Mouse (Mus musculus) adrenal gland, adult 8-10 months (tissue): ENCODE results near the gene Usp15. TPM values are rescaled to one million over a fixed set of nuclear protein-coding genes. Genes with fewer than 3 reads are reported as not detected.
"Not testable (repeated sequence)": the region's sequence is repeated elsewhere in the genome, so short reads cannot be mapped to it uniquely, and the experiment has no call there.

Experiments used
- DNase-seq: peaks from one replicate; pipeline ENCODE4 v3.0.0; 2022
- total RNA-seq, 4 experiments: library from RNA; stranded (reverse); gene quantifications; 2 replicates each; pipeline ENCODE4 v1.2.4; 2022

Gene Usp15
- total RNA-seq, result 10 to 100 TPM; 69.7 to 90.3 (median 73.2) TPM

DNA sequence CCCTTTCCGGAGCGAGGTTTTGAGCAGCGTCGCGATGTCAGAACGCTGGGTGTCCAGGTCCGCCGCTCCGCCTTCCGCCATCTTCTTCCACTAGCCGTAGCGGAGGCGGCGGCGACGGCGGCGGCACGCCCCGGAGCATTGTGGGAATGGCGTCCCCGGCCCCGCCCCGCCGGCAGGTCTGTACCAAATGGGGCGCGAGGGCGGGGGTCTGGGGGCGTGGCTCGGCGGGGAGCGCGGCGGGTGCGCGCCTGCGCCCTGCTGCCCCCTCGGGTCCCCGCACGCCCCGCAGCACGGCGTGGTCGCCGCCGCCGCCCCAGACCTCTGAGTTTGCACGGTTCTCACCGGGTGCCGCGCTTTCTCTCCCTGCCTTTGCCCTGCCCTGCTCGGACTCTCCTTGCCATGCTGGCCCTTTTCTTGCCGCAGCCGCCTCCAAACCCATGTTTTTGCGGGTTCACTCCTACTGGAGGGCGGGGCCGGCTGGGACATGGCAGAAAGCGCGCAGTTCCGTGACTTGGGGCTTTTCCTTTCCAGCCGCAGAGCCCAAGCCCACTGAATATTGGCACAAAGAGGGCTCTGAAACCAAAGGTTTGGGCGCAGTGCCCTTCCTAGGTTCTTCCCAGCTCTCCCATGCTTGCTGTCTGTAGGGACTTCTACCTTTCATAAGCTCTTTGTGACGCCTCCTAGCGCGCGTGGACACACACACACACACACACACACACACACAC lies at the start of gene Usp15:
Gene Usp15, minus strand, starts transcription at position 161 of the 725 bp plus-strand sequence.
- DNase-seq, result peak; percentile 85

DNA sequence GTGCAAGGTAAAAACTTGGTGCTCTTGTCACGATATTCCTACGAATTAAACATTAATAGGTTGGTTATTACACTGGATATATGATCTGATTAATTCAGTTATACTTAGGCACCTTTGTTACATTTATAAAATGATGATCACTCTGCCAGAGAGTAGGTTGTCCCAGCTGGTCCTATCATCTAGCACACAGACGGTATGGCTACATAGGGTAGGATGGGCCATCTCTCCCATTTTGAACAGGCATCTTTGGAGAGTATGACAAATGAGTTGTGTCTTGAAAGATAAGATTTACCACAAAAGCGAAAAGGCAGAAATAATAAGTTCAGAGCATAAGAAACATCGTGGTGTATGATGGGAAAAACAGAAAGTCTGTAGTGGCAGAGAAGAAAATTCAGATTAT lies 32.6 kb upstream of the Usp15 start:
- DNase-seq, result no peak

DNA sequence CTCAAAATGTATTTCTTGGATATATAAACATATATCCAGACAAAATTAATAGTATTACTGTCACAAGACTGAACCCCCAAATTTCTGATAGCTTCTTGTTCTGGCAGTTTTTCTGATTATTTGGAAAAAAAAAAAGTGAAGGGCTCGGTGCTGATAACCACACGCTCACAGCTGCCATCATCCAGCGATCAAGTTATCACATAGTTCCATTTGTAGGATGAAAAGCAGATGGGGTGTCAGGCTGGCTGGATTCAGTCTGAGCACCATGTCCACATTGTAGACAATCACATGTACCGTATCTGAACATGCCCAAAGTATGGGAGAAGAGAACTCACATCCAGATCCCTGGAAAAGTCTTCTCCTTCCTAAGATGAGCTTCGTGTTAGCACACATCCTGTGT lies 26.0 kb upstream of the Usp15 start:
- no peak for DNase-seq

DNA sequence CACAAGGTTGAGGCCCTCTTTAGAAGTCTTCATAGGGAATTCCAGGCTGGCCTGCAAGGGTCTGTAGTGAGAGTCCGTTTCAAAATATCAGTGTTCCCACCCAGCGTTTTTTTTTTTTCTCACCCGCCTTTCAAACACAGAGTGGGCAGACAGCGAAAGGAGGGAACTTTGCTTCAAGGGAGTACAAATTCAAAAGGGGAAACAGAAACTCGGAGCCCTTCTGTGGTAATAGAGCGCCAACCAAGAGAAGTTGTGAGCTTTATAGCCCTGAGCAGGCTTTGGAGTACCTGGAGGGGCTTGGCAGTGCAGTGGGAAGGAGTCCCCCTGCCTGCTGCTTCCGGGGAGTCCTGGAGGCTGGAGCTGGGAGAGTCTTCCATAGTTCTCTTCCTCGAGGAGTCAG lies 12.7 kb upstream of the Usp15 start:
- DNase-seq, result no peak

DNA sequence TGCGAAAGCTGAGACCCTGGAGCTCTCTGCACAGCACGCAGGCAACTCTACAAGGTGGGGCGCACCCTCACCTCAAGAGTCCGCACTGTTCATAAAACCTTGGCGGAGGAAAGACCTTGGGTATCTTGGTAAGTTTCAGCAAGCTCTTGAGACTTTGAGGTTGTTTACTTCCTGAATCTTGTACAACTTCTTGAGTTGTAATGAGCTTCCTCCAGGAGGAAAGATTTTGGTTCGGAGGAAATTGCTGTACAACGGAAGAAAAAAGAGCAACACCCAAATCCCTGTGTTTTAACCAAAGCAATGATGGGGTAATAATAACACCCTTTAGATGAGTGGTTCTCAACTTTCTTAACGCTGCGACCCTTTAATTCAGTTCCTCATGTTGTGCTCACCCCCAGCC lies 11.5 kb upstream of the Usp15 start:
- DNase-seq, result no peak

DNA sequence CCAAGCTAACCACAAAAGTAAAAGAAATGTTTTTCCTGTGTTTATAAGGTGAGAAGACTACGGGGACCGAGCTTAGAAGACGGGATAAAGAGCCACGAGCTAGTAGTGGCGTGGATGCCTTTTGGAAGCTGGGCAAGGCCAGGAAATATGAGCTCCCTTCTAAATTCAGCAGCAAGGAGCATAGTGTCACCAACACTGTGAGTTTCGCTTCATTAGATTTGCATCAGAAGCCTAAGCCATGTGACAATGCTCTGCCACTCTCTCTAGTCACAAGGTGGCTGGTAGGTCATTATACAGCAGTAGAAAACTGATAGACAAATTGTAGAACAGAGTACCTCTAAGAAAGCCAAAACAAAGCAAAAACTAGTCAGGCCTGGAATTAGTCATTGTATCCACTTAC lies 9.3 kb upstream of the Usp15 start:
- no peak for DNase-seq

DNA sequence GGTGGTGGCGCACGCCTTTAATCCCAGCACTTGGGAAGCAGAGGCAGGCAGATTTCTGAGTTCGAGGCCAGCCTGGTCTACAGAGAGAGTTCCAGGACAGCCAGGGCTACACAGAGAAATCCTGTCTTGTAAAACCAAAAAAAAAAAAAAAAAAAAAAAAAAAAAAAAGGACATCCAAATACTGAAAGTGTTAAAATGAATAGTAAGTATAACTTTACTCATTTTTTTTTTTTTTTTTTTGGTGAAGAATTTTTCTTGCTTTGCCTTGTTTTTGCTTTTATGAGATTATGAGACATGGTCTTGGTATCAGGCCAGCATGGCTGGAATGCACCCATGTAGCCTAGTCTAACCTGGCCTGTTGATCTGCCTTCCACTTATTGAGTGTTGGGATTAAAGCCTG lies 8.6 kb upstream of the Usp15 start:
- not testable (repeated sequence) for DNase-seq

DNA sequence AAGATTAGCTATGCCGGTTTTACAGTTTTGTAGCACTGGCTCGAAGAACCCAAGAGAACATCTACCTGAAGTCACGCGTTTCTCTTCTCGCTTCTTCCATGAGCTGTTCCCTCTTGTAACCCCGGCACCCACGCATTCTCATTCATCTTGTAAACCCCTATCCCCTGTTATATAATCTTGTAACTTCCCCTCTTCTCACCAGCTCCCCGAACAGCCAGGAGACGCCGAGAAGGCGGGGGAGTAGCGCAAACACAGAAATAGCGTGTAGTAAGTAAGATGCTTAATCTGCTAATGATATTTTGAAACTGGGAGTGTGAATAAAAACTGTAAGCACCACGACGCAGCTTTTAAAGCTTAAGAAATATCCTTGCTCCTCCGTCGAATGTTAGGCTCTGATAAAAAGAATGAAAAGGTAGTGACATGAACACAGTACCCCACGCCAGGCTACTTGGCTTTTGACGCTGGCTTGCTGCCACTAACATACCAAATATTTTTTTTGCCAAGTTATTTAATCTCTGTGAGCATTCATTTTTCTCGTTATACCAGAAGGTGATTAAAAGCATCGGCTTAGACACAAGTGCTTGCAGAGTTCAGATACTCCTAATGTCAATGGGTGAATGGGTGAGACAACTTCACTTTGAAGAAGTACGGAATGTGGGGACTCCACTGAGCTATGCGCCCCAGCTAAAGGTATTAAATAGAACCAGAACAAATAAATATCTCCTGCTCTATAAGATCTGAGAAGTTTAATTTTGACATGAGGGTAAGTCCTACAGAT lies 5.4 kb upstream of the Usp15 start:
- DNase-seq, result no peak

DNA sequence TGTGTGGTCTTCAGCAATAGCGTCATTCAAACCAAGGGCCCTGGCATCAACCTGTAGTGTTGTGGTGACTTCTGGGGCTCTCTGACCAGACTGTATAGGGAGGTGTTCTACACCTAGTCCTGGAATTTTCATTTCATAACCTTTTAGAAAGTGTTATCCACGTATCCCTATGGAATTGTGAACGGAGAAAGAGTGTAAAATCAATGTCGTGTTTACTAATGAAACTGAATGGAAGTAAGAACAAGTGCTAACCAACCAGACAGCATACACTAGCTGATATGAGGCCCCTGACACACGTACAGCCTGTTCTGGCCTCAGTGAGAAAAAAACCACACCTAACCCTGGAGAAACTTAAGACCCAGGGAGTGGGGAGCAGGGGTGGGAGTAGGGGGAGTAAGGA lies 4.6 kb upstream of the Usp15 start:
- no peak for DNase-seq

DNA sequence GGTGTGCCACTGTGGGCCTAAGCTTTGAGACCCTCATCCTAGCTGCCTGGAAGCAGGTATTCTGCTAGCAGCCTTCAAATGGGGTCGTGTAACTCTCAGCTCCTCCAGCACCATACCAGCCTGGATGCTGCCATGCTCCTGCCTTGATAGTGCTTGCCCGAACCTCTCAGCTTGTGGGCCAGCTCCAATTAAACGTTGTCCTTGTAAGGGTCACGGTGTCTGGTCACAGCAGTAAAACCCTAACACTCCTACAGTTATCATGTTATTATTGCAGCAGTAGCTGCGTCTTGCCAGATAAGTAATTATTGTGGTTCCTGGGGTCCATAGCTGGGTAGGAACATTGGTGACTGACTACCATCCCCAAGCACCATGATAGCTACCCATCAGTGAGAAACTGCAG lies 4.2 kb upstream of the Usp15 start:
- DNase-seq, result no peak

DNA sequence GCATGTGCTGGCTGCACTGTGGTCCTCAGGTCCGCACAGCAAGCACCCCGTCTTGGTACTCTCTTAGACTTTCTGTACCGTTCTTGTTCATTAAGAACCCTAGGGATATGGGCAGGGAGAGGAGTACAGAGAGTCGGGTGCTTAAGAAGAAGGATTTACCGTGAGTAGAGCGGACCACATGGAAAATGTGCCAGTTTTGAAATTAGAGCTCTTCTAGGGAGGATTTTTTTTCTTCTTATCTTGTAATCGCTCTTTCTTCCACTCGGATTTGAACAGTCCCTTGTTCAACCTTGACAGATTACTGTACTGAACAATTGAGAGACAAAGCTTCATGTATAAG lies 3.5 kb upstream of the Usp15 start:
- DNase-seq, result no peak

DNA sequence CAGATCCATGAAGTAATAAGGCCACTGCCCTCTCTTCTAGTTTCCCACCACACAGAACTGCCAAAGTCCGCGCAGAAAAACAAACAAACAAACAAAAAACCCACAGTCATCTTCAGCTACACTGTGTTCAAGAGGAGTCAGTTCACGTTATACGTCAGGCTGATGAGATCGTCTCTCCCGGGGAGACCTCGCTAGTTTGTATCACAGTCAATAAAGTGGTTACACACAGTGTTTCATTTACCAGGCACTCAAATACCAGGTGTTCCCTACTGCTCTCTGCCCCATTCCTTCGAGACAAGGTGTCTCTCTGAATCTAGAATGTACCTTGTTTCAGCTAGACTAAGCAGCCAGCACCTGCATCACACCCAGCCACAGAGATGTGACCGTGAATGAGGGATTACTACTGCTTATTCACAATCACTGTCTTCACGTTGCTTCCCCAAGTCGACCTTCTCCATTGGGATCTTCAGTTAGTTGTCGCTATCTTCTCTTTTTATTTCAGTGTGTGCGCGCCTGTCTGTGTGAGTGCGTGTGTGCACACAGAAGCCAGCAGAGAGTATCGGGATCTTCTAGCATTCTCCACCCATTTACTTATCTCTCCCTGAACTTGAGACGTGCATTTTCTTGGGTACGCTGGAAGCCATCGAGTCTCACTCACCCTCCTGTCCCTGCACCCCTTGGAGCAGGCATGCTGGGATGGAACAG lies 3.0 kb upstream of the Usp15 start:
- no peak for DNase-seq

DNA sequence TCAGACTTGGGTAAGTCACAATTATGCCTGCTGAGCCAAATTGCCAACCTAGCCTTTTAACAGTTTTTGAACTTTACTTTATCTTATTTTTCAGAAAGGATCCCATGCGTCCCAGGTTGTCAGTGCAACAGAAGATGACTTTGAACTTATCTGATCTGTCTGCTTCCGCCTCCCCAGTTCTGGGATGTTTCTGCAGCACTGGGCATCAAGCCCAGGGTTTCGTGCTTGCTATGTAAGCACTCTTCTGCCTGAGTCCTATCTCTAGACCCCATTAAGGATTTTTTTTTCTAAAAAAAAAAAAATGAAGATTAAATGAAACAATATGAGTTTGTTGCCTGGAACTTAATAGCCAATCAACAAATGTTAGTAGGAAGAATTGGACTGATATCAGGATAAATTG lies 2.3 kb upstream of the Usp15 start:
- no peak for DNase-seq

DNA sequence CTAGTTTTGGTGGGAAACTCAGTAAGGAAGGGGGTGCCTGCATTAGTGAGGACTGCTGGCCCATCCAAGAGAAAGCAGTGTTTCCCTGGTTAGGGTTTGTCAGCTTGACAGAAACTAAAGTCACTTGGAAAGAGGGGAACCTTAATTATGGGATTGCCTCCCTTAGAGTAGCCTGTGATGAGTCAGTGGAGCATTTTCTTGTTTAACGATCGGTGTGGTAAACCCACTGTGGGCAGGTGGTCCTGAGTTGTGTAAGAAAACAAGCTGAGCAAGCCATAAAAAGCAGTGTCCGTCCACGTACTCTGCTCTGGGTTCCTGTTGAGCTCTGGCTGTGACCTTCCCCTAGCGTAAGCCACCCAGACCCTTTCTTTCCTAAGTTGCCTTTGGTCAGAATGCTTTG lies 1.4 kb upstream of the Usp15 start:
- DNase-seq, result no peak

DNA sequence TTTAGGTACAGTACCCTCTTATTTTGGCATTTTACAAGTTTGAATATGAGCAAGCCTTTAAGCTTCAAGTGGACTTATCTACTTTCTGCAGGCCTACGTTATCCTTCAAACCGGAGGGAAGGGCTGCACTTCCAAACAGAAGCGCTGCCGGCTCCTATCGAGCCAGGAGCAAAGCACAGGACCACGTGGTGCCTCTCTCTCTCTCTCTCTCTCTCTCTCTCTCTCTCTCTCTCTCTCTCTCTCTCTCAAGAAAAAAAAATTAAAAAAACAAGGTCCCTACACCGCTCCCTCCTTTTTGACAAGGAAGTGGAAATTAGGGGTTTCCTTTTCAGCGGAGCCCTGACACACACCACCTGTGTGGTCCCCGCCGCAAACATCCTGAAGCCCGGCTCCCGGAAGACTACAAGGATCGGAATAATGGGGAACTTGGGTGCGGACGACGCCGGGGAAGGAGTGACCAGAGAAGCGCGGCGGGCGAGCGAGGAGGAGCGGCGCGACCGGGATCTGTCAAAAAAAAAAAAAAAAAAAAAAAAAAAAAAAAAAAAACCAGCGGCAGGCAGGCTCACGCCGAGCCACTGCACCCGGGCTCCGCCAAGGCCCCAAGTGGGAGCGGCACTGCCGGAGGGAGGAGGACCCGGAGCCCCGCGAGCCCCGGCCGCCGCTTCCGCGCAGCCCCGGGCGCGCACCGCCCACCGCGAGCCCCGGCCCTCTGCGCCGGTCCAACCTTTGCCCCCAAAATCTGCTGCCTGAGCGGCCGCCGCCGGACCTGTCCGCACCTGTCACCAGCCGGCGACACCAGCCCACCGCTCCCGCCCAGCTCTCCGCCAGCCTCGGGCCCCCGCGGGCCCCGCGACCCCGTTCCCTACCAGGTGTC lies 597 bp downstream of the Usp15 start:
- DNase-seq, result peak; percentile 27

DNA sequence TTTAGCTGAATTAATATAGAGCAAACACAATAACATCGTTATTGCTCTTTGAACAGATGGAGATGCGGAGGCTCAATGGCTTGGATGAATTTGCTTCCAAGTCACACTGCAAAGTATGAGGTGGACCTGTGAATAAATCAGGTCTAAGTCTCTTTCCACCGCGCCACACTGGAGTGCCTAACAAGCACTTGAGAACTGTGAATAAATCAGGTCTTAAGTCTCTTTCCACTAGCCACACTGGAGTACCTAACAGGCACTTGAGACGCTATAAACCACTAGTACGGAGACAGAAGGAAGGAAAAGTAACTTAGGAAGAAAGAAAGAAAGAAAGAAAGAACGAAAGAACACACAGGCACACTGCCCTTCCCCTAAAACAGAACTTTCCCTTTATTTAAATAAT lies 1.3 kb downstream of the Usp15 start:
- no peak for DNase-seq

DNA sequence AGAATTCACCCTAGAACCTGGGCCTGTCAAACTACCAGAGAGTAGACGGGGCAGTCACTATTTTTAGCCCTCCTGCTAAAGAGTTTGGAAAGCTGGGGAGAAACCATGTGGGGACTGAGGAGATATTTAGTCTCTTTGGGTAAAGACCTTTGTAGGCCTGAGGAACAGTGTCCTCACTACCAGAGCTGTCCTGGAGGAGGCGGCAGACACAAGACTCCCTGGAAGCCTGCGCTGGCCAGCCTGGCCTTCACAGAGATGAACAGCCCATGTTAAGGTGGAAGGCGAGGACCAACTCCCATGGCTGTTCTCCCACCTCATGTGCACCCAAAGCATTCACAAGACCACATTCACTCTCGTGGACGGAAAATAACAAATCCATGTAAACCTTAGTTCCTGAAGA lies 5.8 kb downstream of the Usp15 start:
- no peak for DNase-seq

DNA sequence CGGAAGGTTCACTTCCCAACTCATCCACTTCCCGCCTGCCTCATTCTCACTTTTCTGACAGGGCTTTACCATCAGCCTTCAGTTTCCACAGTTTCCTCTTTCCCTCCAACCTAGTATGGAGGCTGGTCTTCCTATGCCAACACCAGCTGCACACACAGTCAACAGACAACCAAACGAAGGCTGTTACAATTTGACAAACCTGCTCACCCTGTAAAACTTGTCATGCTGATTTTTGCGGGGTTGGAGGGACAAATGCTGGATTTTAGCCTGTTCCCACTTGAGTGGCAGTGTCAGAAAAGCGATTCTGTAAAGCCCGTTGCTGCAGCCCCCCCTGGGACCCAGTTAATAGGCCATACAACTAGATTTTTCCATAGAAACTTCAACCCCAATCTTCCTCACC lies 9.5 kb downstream of the Usp15 start:
- DNase-seq, result no peak

DNA sequence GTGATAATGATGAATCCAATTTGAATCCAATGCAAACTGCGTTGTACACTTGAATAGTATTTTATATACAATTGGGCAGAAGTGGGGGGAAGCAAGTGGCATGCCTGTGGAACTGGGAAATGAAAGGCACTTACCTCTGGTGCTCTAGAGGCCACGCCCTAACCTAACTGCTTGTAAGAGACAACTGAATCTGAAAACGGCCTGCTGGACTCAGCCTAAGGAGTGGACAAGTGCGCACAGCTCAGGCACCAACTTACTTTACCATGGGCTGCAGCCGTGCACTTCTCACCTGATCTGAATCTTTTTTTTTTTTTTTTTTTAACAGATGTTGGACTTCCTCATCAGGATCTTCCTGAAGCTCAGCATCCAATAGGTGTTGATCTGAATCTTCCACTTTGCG lies 10.9 kb downstream of the Usp15 start:
- no peak for DNase-seq

DNA sequence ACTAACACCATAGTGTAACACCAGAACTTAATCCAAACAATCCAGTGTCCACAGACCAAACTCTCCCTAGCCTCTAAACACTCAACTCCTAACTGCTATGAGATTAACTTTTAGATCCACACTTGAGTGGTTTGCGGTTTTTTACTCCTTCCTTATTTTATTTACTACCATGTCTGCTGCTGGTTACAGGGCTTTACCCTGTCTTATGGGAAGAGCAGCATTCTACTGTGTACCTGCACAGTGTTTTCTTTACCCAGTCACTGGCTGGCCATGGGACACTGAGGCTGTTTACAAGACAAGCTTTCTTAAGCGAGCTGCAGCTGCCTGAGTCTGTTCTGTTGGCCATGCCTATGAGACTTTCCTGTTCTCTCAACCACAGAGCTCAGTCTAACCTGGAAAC lies 13.1 kb downstream of the Usp15 start:
- DNase-seq, result no peak

DNA sequence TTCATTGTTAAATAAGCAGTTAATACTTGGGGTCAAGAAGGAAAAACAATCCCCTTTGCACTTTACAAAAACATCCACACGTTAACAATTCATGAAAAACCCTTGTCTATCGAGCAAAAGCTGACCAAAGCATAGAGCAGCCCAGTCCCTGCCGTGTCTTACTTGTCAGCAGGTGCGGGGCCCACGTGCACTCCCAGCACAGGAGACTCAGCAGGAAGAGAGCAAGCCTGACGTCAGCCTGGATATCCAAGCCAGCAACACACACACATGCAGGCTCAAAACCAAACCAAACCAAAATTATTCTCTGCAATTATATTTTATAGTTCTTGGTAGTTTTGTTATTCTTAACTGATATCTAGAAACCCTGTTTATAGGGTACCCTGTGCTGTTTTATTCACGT lies 13.6 kb downstream of the Usp15 start:
- DNase-seq, result no peak

DNA sequence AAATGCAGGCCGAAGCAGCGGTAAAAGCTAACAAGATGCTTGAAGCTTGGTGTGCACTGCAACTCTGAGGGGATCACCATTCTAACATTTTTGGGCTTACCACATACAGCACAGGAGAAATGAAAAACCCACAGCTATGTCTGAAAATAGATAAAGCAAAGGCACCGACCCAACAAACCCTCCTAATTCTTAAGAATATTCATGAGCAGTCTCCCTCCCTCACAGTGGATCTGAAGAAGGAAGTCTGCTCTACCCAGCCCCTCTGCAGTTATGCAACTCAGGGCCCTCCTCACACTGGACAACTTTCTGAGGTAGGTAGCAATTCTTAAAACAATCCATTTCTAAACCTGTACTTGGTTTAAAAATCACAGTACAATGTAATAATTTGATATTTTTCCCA lies 14.4 kb downstream of the Usp15 start:
- no peak for DNase-seq

DNA sequence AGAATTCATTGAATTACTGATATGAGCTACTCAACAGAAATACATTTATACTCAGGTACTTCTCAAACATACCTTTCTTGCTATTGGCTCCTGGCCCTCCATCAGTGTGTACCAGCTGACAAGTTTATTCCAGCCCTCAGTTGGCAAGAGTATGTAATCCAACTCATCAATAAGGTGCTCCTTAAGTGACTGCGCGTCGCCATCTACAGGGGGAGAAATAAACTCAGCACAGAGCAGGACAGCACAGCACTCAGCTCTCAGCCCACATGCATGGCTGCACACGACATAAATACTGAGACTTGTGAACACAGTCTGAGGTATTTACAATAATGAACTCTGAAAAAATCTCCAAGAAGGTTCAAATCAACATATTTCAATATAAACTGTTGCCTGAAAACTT lies 21.0 kb downstream of the Usp15 start:
- no peak for DNase-seq
